Mouse (Mus musculus) limb, embryonic 14.5 days (tissue): Measurements from ENCODE around the gene Jak3. TPM values are rescaled to one million over a fixed set of nuclear protein-coding genes. Genes with fewer than 3 reads are reported as not detected.

Experiments used
- ATAC-seq: fragments of 200-750 bp; cut with Nextera tagmentation; 2 replicates; pipeline ENCODE4 v1.8.0; 2017; ENCODE audit warnings: low read depth, moderate number of reproducible peaks, moderate TSS enrichment; ENCODE audit not compliant: low FRiP score
- DNase-seq: peaks from one replicate; pipeline ENCODE4 v3.0.0-alpha.2; 2015; ENCODE audit warnings: low spot score
- H3K27ac ChIP-seq: fragments of 300-500 bp; sonication (generic); replicated peaks from 2 replicates; pipeline ENCODE4 v1.5.1; 2014; ENCODE audit warnings: low read depth, mild to moderate bottlenecking, low read length, moderate library complexity, mixed read lengths
- H3K27me3 ChIP-seq: fragments of 300-500 bp; sonication (generic); 2 replicates; pipeline ENCODE4 v1.6.1; 2014; ENCODE audit warnings: low read length, mixed read lengths; ENCODE audit not compliant: control insufficient read depth, insufficient read depth
- H3K36me3 ChIP-seq: fragments of 300-500 bp; sonication (generic); 2 replicates; pipeline ENCODE4 v1.6.1; 2014; ENCODE audit warnings: mild to moderate bottlenecking, low read length, moderate library complexity, mixed read lengths; ENCODE audit not compliant: control insufficient read depth, insufficient read depth
- H3K4me1 ChIP-seq: fragments of 300-500 bp; sonication (generic); 2 replicates; pipeline ENCODE4 v1.6.1; 2014; ENCODE audit warnings: antibody characterized with exemption, low read length, mixed read lengths; ENCODE audit not compliant: control insufficient read depth, insufficient read depth
- H3K4me2 ChIP-seq: fragments of 300-500 bp; sonication (generic); replicated peaks from 2 replicates; pipeline ENCODE4 v1.6.1; 2014; ENCODE audit warnings: low read depth, mild to moderate bottlenecking, low read length, moderate library complexity; ENCODE audit not compliant: severe bottlenecking
- H3K4me3 ChIP-seq: fragments of 300-500 bp; sonication (generic); replicated peaks from 2 replicates; pipeline ENCODE4 v1.5.1; 2014; ENCODE audit warnings: low read length
- H3K9ac ChIP-seq: fragments of 300-500 bp; sonication (generic); 2 replicates; pipeline ENCODE4 v1.6.1; 2014; ENCODE audit warnings: mild to moderate bottlenecking, low read depth, low read length, moderate library complexity; ENCODE audit not compliant: severe bottlenecking
- H3K9me3 ChIP-seq: fragments of 300-500 bp; sonication (generic); 2 replicates; pipeline ENCODE4 v1.6.1; 2016; ENCODE audit warnings: low read length; ENCODE audit not compliant: control insufficient read depth
- POLR2A ChIP-seq: fragments of 200-500 bp; IDR thresholded peaks from 2 replicates; pipeline ENCODE4 v1.8.0; 2012; ENCODE audit warnings: inconsistent platforms, mild to moderate bottlenecking, moderate library complexity, borderline replicate concordance; ENCODE audit not compliant: insufficient read depth, insufficient read length; ENCODE audit errors: extremely low read depth
- WGBS: fragments of 180-500 bp; shearing (Covaris S2); extraction: QIAGEN DNeasy Blood & Tissue Kit; methylation state at CpG from one replicate; pipeline ENCODE4 v1.1.7; 2014; 5-methylcytosine and 5-hydroxymethylcytosine counted together
- polyA plus RNA-seq, 2 experiments: library from polyadenylated mRNA; depleted of rRNA in 1 of 2; stranded (reverse) in 1 of 2; unstranded in 1 of 2; fragments of >200 nt; fragmentation: Nextera tagmentation in 1 of 2; extraction: Ambion mirVana in 1 of 2; gene quantifications; 2 replicates each; pipeline versions ENCODE4 v1.2.1 to v1.2.3; 2012 to 2014

Jak3 gene
- polyA plus RNA-seq, 2 experiments, result 5.2 to 8.0 TPM

DNA sequence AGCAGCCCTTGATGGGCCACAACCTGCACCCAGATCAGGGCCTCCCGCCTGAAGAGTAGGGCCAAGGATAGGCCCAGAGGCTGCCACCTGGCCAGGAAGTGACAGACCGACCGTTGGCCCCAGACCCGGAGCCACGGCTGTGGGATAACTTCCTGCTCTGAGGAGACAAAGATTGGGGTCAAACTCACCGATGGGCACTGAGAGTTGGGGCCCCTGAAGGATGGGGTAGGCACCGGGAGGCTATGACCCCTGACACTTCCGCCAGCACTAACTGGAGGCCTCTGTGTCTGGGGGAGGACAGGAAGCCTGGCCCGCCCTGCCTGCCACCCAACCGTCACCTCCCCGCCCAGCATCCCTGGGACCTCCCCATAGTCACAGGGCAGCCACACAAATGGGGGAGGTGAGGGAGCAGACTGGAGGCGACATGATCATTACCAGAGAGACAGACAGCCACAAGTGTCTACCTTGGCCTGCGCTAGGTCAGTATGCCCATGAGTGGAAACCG, 47.0 kb downstream of the Jak3 start:
- H3K4me3 ChIP-seq, result no peak overlapping the region
- peaks cover 6% of the 10 kb centered on the region; the same call in 1 of the 2 replicates for H3K4me1 ChIP-seq
- no peaks in the 10 kb centered on the region for H3K36me3 ChIP-seq
- H3K9me3 ChIP-seq, result no peaks in the 10 kb centered on the region
- no peak for DNase-seq
- no peak for ATAC-seq
- H3K27ac ChIP-seq, result no peak overlapping the region
- no peak for TF ChIP-seq POLR2A
- H3K9ac ChIP-seq, result no peak overlapping the region
- WGBS, result 57% methylated on average over 14 of the region's 14 CpGs
- peaks cover 22% of the 10 kb centered on the region for H3K27me3 ChIP-seq
- no peak overlapping the region for H3K4me2 ChIP-seq

DNA sequence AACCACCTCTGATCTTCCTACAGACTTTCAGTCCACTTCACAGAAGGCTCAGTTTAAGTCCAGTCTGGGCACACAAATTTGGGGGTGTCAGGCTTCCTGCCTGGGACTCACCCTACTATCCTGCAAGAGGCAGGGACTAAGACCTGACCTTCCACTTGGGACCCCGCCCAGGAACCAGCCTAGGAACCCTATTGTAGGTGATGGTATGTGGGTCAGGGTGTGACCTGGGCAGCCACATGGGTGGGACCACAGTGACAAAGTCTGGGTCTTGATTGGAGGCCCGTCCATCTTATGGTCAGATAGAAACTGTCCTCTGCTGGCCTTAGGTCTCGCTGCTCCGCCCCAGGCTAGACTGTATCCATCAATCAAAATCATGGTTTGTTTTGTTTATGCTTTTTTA, 48.3 kb downstream of the Jak3 start:
- no peaks in the 10 kb centered on the region for H3K9me3 ChIP-seq
- no peak overlapping the region for H3K4me2 ChIP-seq
- ATAC-seq (no peak), DNase-seq (no peak)
- H3K4me3 ChIP-seq, result no peak overlapping the region
- no peaks in the 10 kb centered on the region for H3K36me3 ChIP-seq
- H3K4me1 ChIP-seq, result peaks cover 13% of the 10 kb centered on the region; the same call in 1 of the 2 replicates
- WGBS, result 59% methylated on average over 4 of the region's 4 CpGs
- peaks cover 22% of the 10 kb centered on the region for H3K27me3 ChIP-seq
- no peak overlapping the region for H3K27ac ChIP-seq
- TF ChIP-seq POLR2A, result no peak
- H3K9ac ChIP-seq, result no peak overlapping the region

DNA sequence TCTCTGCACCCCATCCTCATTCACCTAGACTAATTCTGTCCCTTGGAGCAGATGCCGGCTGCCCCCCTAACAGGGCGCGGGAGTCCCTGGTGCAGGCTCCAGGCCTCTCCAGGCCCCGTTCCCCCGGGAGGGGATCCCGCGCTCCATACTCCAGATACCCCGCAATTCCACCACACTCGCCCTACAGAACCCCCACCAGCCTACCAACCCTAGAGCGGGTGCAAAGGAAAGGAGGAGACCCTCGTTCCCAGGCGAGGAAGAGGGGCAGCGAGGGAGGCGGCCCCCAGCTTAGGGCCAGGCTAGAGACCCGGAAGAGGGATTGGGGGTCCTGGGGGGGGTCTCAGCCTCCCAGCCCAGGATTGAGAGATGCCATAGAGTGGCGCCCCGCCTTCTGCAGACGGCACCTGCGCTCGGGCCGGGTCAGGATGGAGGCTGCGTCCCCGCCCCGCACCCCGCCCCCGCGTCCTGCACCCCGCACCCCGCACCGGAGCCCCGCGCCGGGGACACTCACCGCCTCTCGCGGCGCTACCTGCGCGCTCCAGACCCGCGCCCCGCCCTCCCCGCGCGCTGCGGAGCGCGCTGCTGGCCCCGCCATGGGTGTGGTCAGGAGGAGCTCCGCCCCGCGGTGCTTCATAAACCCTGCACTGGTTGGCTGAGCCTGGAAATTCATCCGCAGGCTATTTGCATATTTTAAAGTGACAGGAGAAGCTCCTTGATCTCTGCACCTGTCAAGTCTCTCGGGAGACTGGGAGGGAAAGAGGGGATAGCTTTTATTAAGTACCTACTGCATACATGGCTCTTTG, 49.2 kb downstream of the Jak3 start, which contains the start of gene Fcho1:
TSS of gene Fcho1 (minus strand) at position 595 of the 803 bp plus-strand sequence.
- Histone ChIP-seq H3K4me3 (peak within 1 kb of the TSS; percentile 56), H3K36me3 (no peaks in the 10 kb centered on the region), H3K9ac (peak within 1 kb of the TSS; percentile 52), H3K4me1 (peaks cover 13% of the 10 kb centered on the region; the same call in 1 of the 2 replicates), H3K27me3 (peaks cover 22% of the 10 kb centered on the region), H3K9me3 (no peaks in the 10 kb centered on the region), H3K4me2 (peak within 1 kb of the TSS; percentile 86), H3K27ac (no peak within 1 kb of the TSS)
- no peak for TF ChIP-seq POLR2A
- WGBS, result under 1% methylated on average over 34 of the region's 54 CpGs
- peak; percentile 85 for DNase-seq
- peak; percentile 80 for ATAC-seq

DNA sequence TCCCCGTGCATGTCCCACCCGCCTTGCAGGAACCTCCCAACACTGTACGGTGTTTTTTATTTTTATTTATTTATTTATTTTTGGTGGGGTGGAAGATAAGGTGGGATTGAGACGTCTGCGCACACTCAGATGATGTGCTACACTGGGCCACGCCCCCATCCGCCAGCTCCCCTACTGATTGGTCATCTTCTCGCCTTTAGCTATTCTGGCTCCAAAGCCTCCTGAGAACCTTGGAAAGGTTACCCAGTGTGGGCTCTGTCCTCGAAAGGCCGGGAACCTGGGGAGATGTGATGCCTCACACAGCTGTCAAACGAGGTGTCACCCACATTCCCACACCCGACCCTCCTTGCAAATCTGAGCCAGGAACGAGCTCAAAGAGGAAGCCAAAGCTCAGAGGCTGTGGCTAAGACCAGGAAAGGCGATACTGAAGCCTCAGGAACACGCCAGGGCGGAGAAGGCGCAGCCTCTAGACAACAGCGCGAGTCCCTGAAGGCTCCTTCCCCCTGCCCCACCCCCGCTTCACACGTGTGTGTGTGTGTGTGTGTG, 52.2 kb downstream of the Jak3 start:
- H3K4me1 ChIP-seq, result peaks cover 13% of the 10 kb centered on the region; the same call in 1 of the 2 replicates
- DNase-seq (no peak), ATAC-seq (no peak)
- 5% methylated on average over 21 of the region's 21 CpGs for WGBS
- H3K27me3 ChIP-seq, result peaks cover 22% of the 10 kb centered on the region
- no peak overlapping the region for H3K27ac ChIP-seq
- H3K4me3 ChIP-seq, result peak overlapping the region; percentile 27
- TF ChIP-seq POLR2A, result no peak
- peak overlapping the region; percentile 50 for H3K4me2 ChIP-seq
- H3K36me3 ChIP-seq, result no peaks in the 10 kb centered on the region
- H3K9me3 ChIP-seq, result no peaks in the 10 kb centered on the region
- H3K9ac ChIP-seq, result peak overlapping the region; percentile 16; the same call in 1 of the 2 replicates

DNA sequence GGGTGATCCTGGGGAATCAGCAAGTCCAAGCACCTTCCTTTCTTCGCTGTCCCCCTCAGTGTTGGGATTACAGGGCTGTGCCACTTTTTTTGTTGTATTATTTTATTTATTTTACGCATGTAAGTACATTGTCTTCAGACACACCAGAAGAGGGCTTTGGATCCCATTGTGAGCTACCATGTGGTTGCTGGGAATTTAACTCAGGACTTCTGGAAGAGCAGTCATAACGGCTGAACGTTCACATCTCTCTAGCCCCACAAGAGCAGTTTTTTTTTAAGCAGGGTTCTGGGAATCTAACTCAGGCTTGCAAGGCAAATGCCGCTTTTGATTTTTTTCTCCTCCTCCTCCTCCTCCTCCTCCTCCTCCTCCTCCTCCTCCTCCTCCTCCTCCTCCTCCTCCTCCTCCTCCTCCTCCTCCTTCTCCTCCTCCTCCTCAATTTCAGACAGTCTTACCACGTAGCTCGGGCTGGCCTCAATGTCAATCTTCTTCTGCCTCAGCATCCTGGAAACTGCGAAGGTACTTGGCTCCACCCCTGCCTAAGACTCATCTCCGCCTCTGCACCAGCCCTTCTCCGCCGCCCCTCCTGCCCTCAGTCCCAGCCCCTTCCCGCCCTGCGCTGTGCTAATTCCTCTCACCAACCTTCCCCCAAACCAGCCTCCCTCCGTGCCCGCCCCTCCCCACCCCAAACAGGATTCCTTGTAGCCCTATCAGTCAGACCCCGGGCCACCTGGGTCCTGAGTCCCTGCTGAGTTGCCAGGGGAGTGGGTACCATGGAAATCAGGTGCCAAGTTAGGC, 52.9 kb downstream of the Jak3 start:
- 4% methylated on average over 16 of the region's 16 CpGs for WGBS
- peaks cover 13% of the 10 kb centered on the region; the same call in 1 of the 2 replicates for H3K4me1 ChIP-seq
- peak overlapping the region; percentile 16; the same call in 1 of the 2 replicates for H3K9ac ChIP-seq
- H3K27me3 ChIP-seq, result peaks cover 22% of the 10 kb centered on the region
- peak overlapping the region; percentile 50 for H3K4me2 ChIP-seq
- no peak for TF ChIP-seq POLR2A
- no peaks in the 10 kb centered on the region for H3K9me3 ChIP-seq
- H3K4me3 ChIP-seq, result peak overlapping the region; percentile 27
- ATAC-seq (no peak), DNase-seq (no peak)
- no peaks in the 10 kb centered on the region for H3K36me3 ChIP-seq
- H3K27ac ChIP-seq, result no peak overlapping the region
